Mouse (Mus musculus) heart, embryonic 14.5 days (tissue): ENCODE results near the gene Synj2. TPM values are rescaled to one million over a fixed set of nuclear protein-coding genes. Genes with fewer than 3 reads are reported as not detected.
A peak's percentile ranks its signal among the peaks of the same experiment; 100 is the strongest.

Source experiments
- ATAC-seq: fragments of 200-750 bp; cut with Nextera tagmentation; 2 replicates; pipeline ENCODE4 v1.8.0; 2017; ENCODE audit warnings: low read depth, moderate TSS enrichment; ENCODE audit not compliant: insufficient number of reproducible peaks, insufficient read depth, low FRiP score
- H3K27ac ChIP-seq, 2 experiments: fragments of 200-500 bp in 1 of 2; fragments of 300-500 bp in 1 of 2; sonication (generic) in 1 of 2; replicated peaks in 1 of 2; 2 replicates each; pipeline ENCODE4 v1.5.1; 2012 to 2014; ENCODE audit warnings: low read depth in 2 of 2, low read length in 2 of 2, control low read depth in 1 of 2, mild to moderate bottlenecking in 1 of 2, mixed read lengths in 1 of 2; ENCODE audit not compliant: control insufficient read depth in 1 of 2, insufficient read depth in 1 of 2
- H3K27me3 ChIP-seq: fragments of 300-500 bp; sonication (generic); 2 replicates; pipeline ENCODE4 v1.6.1; 2014; ENCODE audit warnings: mild to moderate bottlenecking, low read length, control low read depth; ENCODE audit not compliant: control insufficient read depth, insufficient read depth
- H3K36me3 ChIP-seq: fragments of 300-500 bp; sonication (generic); 2 replicates; pipeline ENCODE4 v1.6.1; 2014; ENCODE audit warnings: mild to moderate bottlenecking, control low read depth, low read length, mixed read lengths; ENCODE audit not compliant: control insufficient read depth, insufficient read depth
- H3K4me1 ChIP-seq, 2 experiments: fragments of 200-500 bp in 1 of 2; fragments of 300-500 bp in 1 of 2; sonication (generic) in 1 of 2; 2 replicates each; pipeline ENCODE4 v1.6.1; 2012 to 2014; ENCODE audit warnings: low read length in 2 of 2, control low read depth in 1 of 2, mixed read lengths in 1 of 2; ENCODE audit not compliant: control insufficient read depth in 2 of 2, insufficient read depth in 2 of 2
- H3K4me2 ChIP-seq: fragments of 300-500 bp; sonication (generic); 2 replicates; pipeline ENCODE4 v1.6.1; 2014; ENCODE audit warnings: mild to moderate bottlenecking, low read length
- H3K4me3 ChIP-seq, 2 experiments: fragments of 200-500 bp in 1 of 2; fragments of 300-500 bp in 1 of 2; sonication (generic) in 1 of 2; 2 replicates each; pipeline ENCODE4 v1.5.1; 2012 to 2014; ENCODE audit warnings: low read length in 2 of 2, mild to moderate bottlenecking in 2 of 2, control low read depth in 1 of 2, low read depth in 1 of 2, moderate library complexity in 1 of 2; ENCODE audit not compliant: control insufficient read depth in 1 of 2, insufficient read depth in 1 of 2
- H3K9ac ChIP-seq: fragments of 300-500 bp; sonication (generic); 2 replicates; pipeline ENCODE4 v1.6.1; 2014; ENCODE audit warnings: mild to moderate bottlenecking, low read length
- H3K9me3 ChIP-seq: fragments of 300-500 bp; sonication (generic); 2 replicates; pipeline ENCODE4 v1.6.1; 2016; ENCODE audit warnings: low read length, control low read depth; ENCODE audit not compliant: control insufficient read depth
- WGBS: fragments of 180-500 bp; shearing (Covaris S2); extraction: QIAGEN DNeasy Blood & Tissue Kit; methylation state at CpG from one replicate; pipeline ENCODE4 v1.1.7; 2014; 5-methylcytosine and 5-hydroxymethylcytosine counted together
- polyA plus RNA-seq: library from polyadenylated mRNA; unstranded; fragments of >200 nt; fragmentation: Nextera tagmentation; extraction: Ambion mirVana; gene quantifications from 2 replicates; pipeline ENCODE4 v1.2.1, GENCODE M21; 2014

Synj2 gene
- polyA plus RNA-seq, 1 experiment from 2014 or later: 4.3 TPM

DNA sequence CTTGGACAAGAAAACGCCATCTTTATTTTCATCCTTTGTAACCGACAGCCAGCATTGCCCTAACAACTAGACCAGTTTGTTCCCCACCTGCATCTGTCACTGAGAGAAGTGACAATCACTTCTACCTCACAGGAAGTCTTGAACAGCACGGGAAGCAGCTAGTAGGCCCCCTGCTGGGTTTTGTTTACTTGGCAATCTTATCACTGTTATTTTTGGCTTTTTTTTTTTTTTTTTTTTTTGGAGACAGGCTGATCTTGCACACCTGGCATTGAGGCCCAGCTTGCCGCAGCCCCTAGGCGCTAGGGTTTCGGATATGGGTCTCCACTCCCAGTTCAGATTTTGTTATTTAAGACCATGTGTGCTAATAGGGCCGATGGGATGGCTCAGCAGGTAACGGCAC lies 32.5 kb downstream of the Synj2 start:
- no peak overlapping the region for H3K4me3 ChIP-seq
- no peak overlapping the region for H3K4me2 ChIP-seq
- no peak for ATAC-seq
- WGBS: 60% methylated on average over 8 of the region's 8 CpGs
- no peaks in the 10 kb centered on the region for H3K27me3 ChIP-seq
- no peaks in the 10 kb centered on the region for H3K36me3 ChIP-seq
- H3K9ac ChIP-seq: no peak overlapping the region
- peaks cover 35% of the 10 kb centered on the region in 2 experiments for H3K4me1 ChIP-seq
- H3K27ac ChIP-seq: no peak overlapping the region
- H3K9me3 ChIP-seq: no peaks in the 10 kb centered on the region

DNA sequence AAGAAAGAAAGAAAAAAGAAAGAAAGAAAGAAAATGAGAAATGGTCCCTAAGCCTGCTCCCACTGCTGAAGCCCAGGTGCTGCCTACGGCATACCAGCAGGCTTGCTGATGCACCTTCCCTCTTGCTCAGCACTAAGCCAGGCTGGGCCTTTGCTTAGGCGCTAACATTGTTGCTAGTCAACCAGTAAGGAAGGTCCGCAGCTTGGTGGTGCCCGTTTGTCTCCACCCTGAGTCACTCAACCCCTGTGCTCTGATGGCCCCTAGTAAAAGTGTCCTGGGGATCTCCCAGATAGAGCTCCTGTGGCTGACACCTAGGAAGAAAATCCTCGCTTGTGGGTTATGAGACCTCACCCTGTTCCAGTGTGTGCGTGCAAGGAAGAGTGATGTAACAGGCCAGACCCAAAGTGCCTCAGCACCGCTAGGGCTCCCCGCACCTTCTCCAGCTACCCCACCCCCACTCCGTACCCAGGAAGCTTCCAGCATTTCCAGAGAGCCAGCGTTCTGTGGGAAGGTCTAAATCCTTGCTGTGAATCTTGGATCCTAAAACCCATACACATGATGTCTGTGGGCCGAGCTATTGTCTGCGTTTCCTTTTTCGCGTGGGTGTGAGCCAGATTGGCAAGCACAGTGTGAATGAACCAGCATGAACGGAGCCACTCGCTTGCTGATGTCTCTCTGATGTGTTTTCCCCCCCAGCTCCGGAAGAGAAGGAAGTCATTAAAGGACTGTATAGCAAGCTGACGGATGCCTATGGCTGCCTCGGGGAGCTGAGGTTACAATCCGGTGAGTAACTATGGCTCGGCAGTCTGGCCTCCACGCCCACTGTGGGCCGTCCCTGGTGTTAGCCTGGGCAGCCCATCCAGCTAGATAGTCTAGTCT lies 34.3 kb downstream of the Synj2 start:
- ATAC-seq: peak; percentile 6; the same call in 1 of the 2 replicates
- Histone ChIP-seq H3K4me1 (peaks cover 46 to 49% of the 10 kb centered on the region in 2 experiments), H3K9me3 (no peaks in the 10 kb centered on the region), H3K36me3 (no peaks in the 10 kb centered on the region), H3K27ac (peak overlapping the region in 1 of 2 experiments; percentile 41; a peak in 1 of 4 replicates), H3K4me3 (peak overlapping the region; percentile 0 to 3; a peak in 2 of 4 replicates), H3K9ac (peak overlapping the region; percentile 34; the same call in 1 of the 2 replicates), H3K4me2 (peak overlapping the region; percentile 43), H3K27me3 (no peaks in the 10 kb centered on the region)
- 48% methylated on average over 23 of the region's 23 CpGs for WGBS

DNA sequence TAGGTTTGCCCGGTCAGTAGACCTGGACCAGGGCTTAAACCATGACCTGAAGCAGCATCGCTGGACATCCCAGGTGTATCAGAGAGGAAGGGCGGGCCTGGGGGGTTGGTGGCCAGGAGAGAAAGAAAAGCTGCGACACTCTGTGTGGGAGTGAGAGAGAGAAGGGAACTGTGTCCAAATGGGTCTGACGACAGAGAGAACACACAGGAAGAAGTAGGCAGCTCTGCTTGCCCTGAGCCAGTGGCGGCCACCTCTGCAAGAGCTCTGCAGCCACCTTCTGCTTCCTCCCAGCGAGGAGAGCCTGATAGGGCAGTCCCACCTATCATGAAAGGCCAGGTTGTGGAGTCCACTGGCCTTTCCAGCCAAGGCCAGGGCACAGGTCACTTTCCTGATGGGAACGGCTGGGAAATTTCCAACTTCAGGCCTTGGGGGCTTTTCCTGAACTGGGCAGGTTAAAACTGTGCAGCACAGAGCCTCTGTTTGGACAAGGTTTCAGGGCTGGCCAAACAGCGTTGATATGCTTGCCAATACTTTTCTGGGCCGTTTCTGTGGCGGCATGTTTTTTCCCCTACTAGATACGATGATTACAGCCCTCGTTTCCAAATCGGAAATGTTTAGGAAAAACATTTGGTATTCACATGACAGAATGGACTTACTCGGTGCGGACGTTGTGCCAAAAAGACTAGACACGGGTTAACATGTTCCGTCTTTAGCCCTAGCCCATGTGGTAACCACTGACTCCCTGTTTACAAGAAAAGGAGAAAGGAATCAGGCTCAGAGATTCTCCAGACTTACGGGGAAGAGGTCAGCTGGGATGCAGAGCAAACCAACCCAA lies 35.4 kb downstream of the Synj2 start:
- H3K4me1 ChIP-seq: peaks cover 48 to 53% of the 10 kb centered on the region in 2 experiments
- 60% methylated on average over 20 of the region's 20 CpGs for WGBS
- ATAC-seq: no peak

GRCm38 (mm10) chr17:5977056-5977920 lies 36.2 kb downstream of the Synj2 start:
- Histone ChIP-seq H3K4me1 (peaks cover 49 to 62% of the 10 kb centered on the region in 2 experiments), H3K9me3 (no peaks in the 10 kb centered on the region), H3K36me3 (no peaks in the 10 kb centered on the region), H3K9ac (peak overlapping the region; percentile 41; the same call in 1 of the 2 replicates), H3K4me3 (no peak overlapping the region), H3K4me2 (peak overlapping the region; percentile 43), H3K27ac (peak overlapping the region; percentile 45 to 62; a peak in 3 of 4 replicates), H3K27me3 (no peaks in the 10 kb centered on the region)
- ATAC-seq: 0 out of 2 replicates have a peak, but pooled peaks have one; percentile 7
- WGBS: 49% methylated on average over 16 of the region's 16 CpGs

More for the DNA sequence above, 35.4 kb downstream of the Synj2 start:
- Histone ChIP-seq H3K36me3 (no peaks in the 10 kb centered on the region), H3K9ac (peak overlapping the region; percentile 41), H3K4me2 (peak overlapping the region; percentile 43), H3K4me3 (no peak overlapping the region), H3K9me3 (no peaks in the 10 kb centered on the region), H3K27me3 (no peaks in the 10 kb centered on the region), H3K27ac (peak overlapping the region; percentile 45 to 62)

GRCm38 (mm10) chr17:5977921-5978504 lies 36.9 kb downstream of the Synj2 start:
- Histone ChIP-seq H3K36me3 (no peaks in the 10 kb centered on the region), H3K9ac (peak overlapping the region; percentile 14; the same call in 1 of the 2 replicates), H3K27ac (peak overlapping the region; percentile 62 to 68), H3K4me1 (peaks cover 52 to 69% of the 10 kb centered on the region in 2 experiments), H3K9me3 (no peaks in the 10 kb centered on the region), H3K4me3 (no peak overlapping the region), H3K27me3 (no peaks in the 10 kb centered on the region), H3K4me2 (0 out of 2 replicates have a peak overlapping the region, but pooled peaks have one; percentile 9)
- peak; percentile 12; the same call in 1 of the 2 replicates for ATAC-seq
- 64% methylated on average over 8 of the region's 8 CpGs for WGBS

DNA sequence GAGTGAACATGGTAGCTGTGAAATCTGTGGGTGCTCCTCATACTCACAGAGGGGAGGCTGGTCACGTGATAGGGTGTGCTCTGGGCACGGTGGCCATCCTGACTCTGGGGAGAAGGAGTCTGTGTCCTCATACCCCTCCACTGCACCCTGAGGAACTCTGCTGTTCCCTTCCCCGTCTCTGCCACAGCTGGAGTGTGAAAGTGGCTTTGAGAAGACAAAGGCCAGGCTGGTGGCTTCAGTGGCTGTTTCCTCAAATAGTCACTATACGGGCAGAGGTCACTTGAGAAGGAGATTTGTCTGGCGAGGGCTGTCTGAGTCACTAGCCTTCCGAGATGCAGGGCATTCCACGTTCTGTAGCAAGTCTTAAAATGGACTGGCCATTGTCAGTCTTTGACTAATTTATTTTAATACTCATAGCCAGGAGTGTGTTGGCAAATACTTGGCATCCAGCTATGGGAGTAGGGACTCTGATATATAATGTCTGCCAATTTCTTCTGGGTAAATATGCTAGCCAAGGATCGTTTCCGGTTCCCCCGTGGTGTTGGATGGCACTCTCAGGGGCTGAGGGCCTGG lies 37.5 kb downstream of the Synj2 start:
- Histone ChIP-seq H3K27ac (peak overlapping the region; percentile 54 to 68), H3K27me3 (no peaks in the 10 kb centered on the region), H3K9ac (peak overlapping the region; percentile 14; the same call in 1 of the 2 replicates), H3K4me3 (no peak overlapping the region), H3K36me3 (no peaks in the 10 kb centered on the region), H3K9me3 (no peaks in the 10 kb centered on the region), H3K4me2 (0 out of 2 replicates have a peak overlapping the region, but pooled peaks have one; percentile 9), H3K4me1 (peaks cover 58 to 75% of the 10 kb centered on the region in 2 experiments)
- 33% methylated on average over 10 of the region's 10 CpGs for WGBS
- ATAC-seq: 0 out of 2 replicates have a peak, but pooled peaks have one; percentile 1
